8 mouse cellular contexts compared by ENCODE assay signal in genomic region chr7:130837941-130838657, GRCm38 (mm10). TPM values are rescaled to one million over a fixed set of nuclear protein-coding genes. Genes with fewer than 3 reads are reported as not detected.
DNase-seq lines count a peak whose midpoint lies in the region; ATAC-seq lines count a peak whose summit lies in the region.

No protein-coding gene starts in this region.

- no peak for ATAC-seq in heart, embryonic 16.5 days (replicated peaks; ENCODE audit: extremely low read depth, insufficient read depth, low FRiP score)
- no peak for ATAC-seq in heart, embryonic 11.5 days (replicated peaks; ENCODE audit: insufficient number of reproducible peaks, low FRiP score, low TSS enrichment)
- ATAC-seq in hindbrain, embryonic 13.5 days (ENCODE audit: low FRiP score): peak; percentile 80
- peak; percentile 74 for ATAC-seq in midbrain, embryonic 15.5 days (replicated peaks)
- ATAC-seq in erythroblast, adult 5-6 weeks (replicated peaks; ENCODE audit: low FRiP score, poor library complexity, severe bottlenecking): no peak

- H3K9me3 ChIP-seq in heart, embryonic 16.5 days (replicated peaks; ENCODE audit: control insufficient read depth, low read length): no peaks in the 10 kb centered on the region
- H3K9me3 ChIP-seq in heart, embryonic 11.5 days (replicated peaks; ENCODE audit: control insufficient read depth, low read length): no peaks in the 10 kb centered on the region
- H3K9me3 ChIP-seq in hindbrain, embryonic 13.5 days: no peaks in the 10 kb centered on the region
- H3K9me3 ChIP-seq in midbrain, embryonic 15.5 days: no peaks in the 10 kb centered on the region

- no peak overlapping the region for H3K4me3 ChIP-seq in heart, embryonic 16.5 days (ENCODE audit: low read length)
- no peak overlapping the region for H3K4me3 ChIP-seq in heart, embryonic 11.5 days (ENCODE audit: low read depth, low read length)
- H3K4me3 ChIP-seq in hindbrain, embryonic 13.5 days: no peak overlapping the region
- no peak overlapping the region for H3K4me3 ChIP-seq in midbrain, embryonic 15.5 days

- no peaks in the 10 kb centered on the region for H3K36me3 ChIP-seq in heart, embryonic 16.5 days (ENCODE audit: control insufficient read depth, insufficient read depth)
- no peaks in the 10 kb centered on the region for H3K36me3 ChIP-seq in heart, embryonic 11.5 days (ENCODE audit: control insufficient read depth, insufficient read depth, low read length)
- no peaks in the 10 kb centered on the region for H3K36me3 ChIP-seq in hindbrain, embryonic 13.5 days
- H3K36me3 ChIP-seq in midbrain, embryonic 15.5 days (replicated peaks): no peaks in the 10 kb centered on the region

- no peaks in the 10 kb centered on the region for H3K27me3 ChIP-seq in heart, embryonic 16.5 days (ENCODE audit: control insufficient read depth, insufficient read depth, low read length)
- H3K27me3 ChIP-seq in heart, embryonic 11.5 days (ENCODE audit: control insufficient read depth, insufficient read depth, low read length): peaks cover 2% of the 10 kb centered on the region; the same call in 1 of the 2 replicates
- H3K27me3 ChIP-seq in hindbrain, embryonic 13.5 days: 0 out of 2 replicates have a peak, but pooled peaks cover 9% of the 10 kb centered on the region
- H3K27me3 ChIP-seq in midbrain, embryonic 15.5 days (replicated peaks): no peaks in the 10 kb centered on the region

- no peak overlapping the region for H3K9ac ChIP-seq in heart, embryonic 16.5 days (ENCODE audit: low read length)
- no peak overlapping the region for H3K9ac ChIP-seq in heart, embryonic 11.5 days (ENCODE audit: low read depth, low read length)
- H3K9ac ChIP-seq in hindbrain, embryonic 13.5 days: no peak overlapping the region
- H3K9ac ChIP-seq in midbrain, embryonic 15.5 days: no peak overlapping the region

- 0 out of 2 replicates have a peak overlapping the region, but pooled peaks have one; percentile 24 for H3K27ac ChIP-seq in heart, embryonic 16.5 days (ENCODE audit: low read length)
- no peak overlapping the region for H3K27ac ChIP-seq in heart, embryonic 11.5 days (ENCODE audit: low read depth, low read length)
- H3K27ac ChIP-seq in hindbrain, embryonic 13.5 days: peak overlapping the region; percentile 73
- peak overlapping the region; percentile 49; the same call in 1 of the 2 replicates for H3K27ac ChIP-seq in midbrain, embryonic 15.5 days

- peak; percentile 95 for DNase-seq in cerebellum, postnatal 10 days
- no peak for DNase-seq in thymus, postnatal 10 days (ENCODE audit: low spot score in 2 of 2)
- DNase-seq in natural killer cell, adult 2 months (ENCODE audit: low spot score in 2 of 2): no peak

- H3K4me1 ChIP-seq in heart, embryonic 16.5 days (ENCODE audit: control insufficient read depth, insufficient read depth, low read length): peaks cover 24% of the 10 kb centered on the region
- H3K4me1 ChIP-seq in heart, embryonic 11.5 days (ENCODE audit: control insufficient read depth, insufficient read depth, low read length): peaks cover 20% of the 10 kb centered on the region
- peaks cover 44% of the 10 kb centered on the region for H3K4me1 ChIP-seq in hindbrain, embryonic 13.5 days (replicated peaks)
- peaks cover 28% of the 10 kb centered on the region for H3K4me1 ChIP-seq in midbrain, embryonic 15.5 days

- peak overlapping the region; percentile 2; the same call in 1 of the 2 replicates for H3K4me2 ChIP-seq in heart, embryonic 16.5 days (ENCODE audit: low read depth, low read length)
- H3K4me2 ChIP-seq in heart, embryonic 11.5 days: no peak overlapping the region
- H3K4me2 ChIP-seq in hindbrain, embryonic 13.5 days: no peak overlapping the region
- H3K4me2 ChIP-seq in midbrain, embryonic 15.5 days: no peak overlapping the region

- 40% methylated on average over 12 of the region's 12 CpGs for WGBS in heart, embryonic 16.5 days
- 41% methylated on average over 12 of the region's 12 CpGs for WGBS in heart, embryonic 11.5 days (ENCODE audit: insufficient replicate concordance)
- 10% methylated on average over 12 of the region's 12 CpGs for WGBS in hindbrain, embryonic 13.5 days
- WGBS in midbrain, embryonic 15.5 days: 9% methylated on average over 12 of the region's 12 CpGs

RNA-seq across cellular contexts. Expression of gene Plekha1, which starts 27.5 kb away (rescaled TPM):
- 55.2 and 56.5 TPM in 2 replicates for polyA plus RNA-seq in heart, embryonic 16.5 days (2015; fragmentation: Nextera tagmentation; extraction: Ambion mirVana)
- 41.4 and 51.7 TPM in 2 replicates for polyA plus RNA-seq in heart, embryonic 11.5 days (2014; fragmentation: Nextera tagmentation; extraction: Ambion mirVana)
- 63.4 and 65.4 TPM in 2 replicates for polyA plus RNA-seq in hindbrain, embryonic 13.5 days (2015; fragmentation: Nextera tagmentation; extraction: Ambion mirVana)
- 63.7 and 72.9 TPM in 2 replicates for polyA plus RNA-seq in midbrain, embryonic 15.5 days (2015; fragmentation: Nextera tagmentation; extraction: Ambion mirVana)
- total RNA-seq in erythroblast, adult 5-6 weeks (2015; ENCODE audit: low replicate concordance): 2.1 and 3.1 TPM in 2 replicates
- 3.2 and 7.8 TPM in 2 replicates for total RNA-seq in erythroblast, adult 5-6 weeks (2017; ENCODE audit: low replicate concordance)

Comparison
In these comparisons a context has a peak if more than half of its experiments do, and no peak if none do; other contexts are left out.
1. ATAC-seq: peak in hindbrain, embryonic 13.5 days (single experiment) and midbrain, embryonic 15.5 days (single experiment); none in heart, embryonic 16.5 days (single experiment), heart, embryonic 11.5 days (single experiment) and erythroblast, adult 5-6 weeks (single experiment).
2. DNase-seq: peak in cerebellum, postnatal 10 days (2 of 2); none in thymus, postnatal 10 days (0 of 2) and natural killer cell, adult 2 months (0 of 2).